Mouse (Mus musculus) embryonic fibroblast, embryonic 13.5 days (primary cell): Measurements from ENCODE around the gene Nckap5. TPM values are rescaled to one million over a fixed set of nuclear protein-coding genes. Genes with fewer than 3 reads are reported as not detected.

Source experiments
- H3K27ac ChIP-seq: 2 replicates; pipeline ENCODE4 v1.5.1; 2012; ENCODE audit warnings: low read length, control low read depth, inconsistent platforms; ENCODE audit not compliant: insufficient read depth
- H3K4me1 ChIP-seq: 2 replicates; pipeline ENCODE4 v1.6.1; 2011; ENCODE audit warnings: low read length; ENCODE audit not compliant: control insufficient read depth, insufficient read depth
- H3K4me3 ChIP-seq: 2 replicates; pipeline ENCODE4 v1.5.1; 2011; ENCODE audit warnings: mild to moderate bottlenecking, control low read depth, low read length; ENCODE audit not compliant: insufficient read depth
- CTCF ChIP-seq: IDR thresholded peaks from 2 replicates; pipeline ENCODE4 v1.5.1; 2011; ENCODE audit warnings: mild to moderate bottlenecking, control low read depth, low read length, moderate library complexity, borderline replicate concordance; ENCODE audit not compliant: insufficient read depth
- POLR2A ChIP-seq: IDR thresholded peaks from 2 replicates; pipeline ENCODE4 v1.6.1; 2011; ENCODE audit warnings: low read depth, mild to moderate bottlenecking, control low read depth, low read length, moderate library complexity
- polyA plus RNA-seq: library from polyadenylated mRNA; stranded (reverse); fragments of >200 nt; gene quantifications from 2 replicates; pipeline ENCODE4 v1.2.4, GENCODE M21; 2011; ENCODE audit warnings: low read depth; ENCODE audit not compliant: missing spikeins, insufficient read length

Gene Nckap5
- 1.3 and 1.7 TPM in 2 replicates for polyA plus RNA-seq

- TF ChIP-seq POLR2A (no peak), CTCF (no peak)
- Histone ChIP-seq H3K27ac (peak within 1 kb of the TSS; percentile 43; the same call in 1 of the 2 replicates), H3K4me3 (peak within 1 kb of the TSS; percentile 42), H3K4me1 (no peaks in the 10 kb centered on the region)
Measured at GRCm38 (mm10) chr1:126830031-126830927, at the start of gene Nckap5. Gene Nckap5 (minus strand): TSS chr1:126830799.

GRCm38 (mm10) chr1:126877495-126877894, 46.9 kb upstream of the Nckap5 start:
- H3K27ac ChIP-seq: no peak overlapping the region
- TF ChIP-seq POLR2A: no peak
- no peak for TF ChIP-seq CTCF
- H3K4me1 ChIP-seq: no peaks in the 10 kb centered on the region

GRCm38 (mm10) chr1:126868372-126868771, 37.8 kb upstream of the Nckap5 start:
- TF ChIP-seq POLR2A (no peak), CTCF (no peak)
- Histone ChIP-seq H3K4me3 (no peak overlapping the region), H3K27ac (no peak overlapping the region), H3K4me1 (no peaks in the 10 kb centered on the region)

More at GRCm38 (mm10) chr1:126877495-126877894, 46.9 kb upstream of the Nckap5 start:
- no peak overlapping the region for H3K4me3 ChIP-seq

- no peaks in the 10 kb centered on the region for H3K4me1 ChIP-seq
- H3K27ac ChIP-seq: no peak overlapping the region
- H3K4me3 ChIP-seq: no peak overlapping the region
- no peak for TF ChIP-seq POLR2A
Measured at GRCm38 (mm10) chr1:126867912-126868311, 37.3 kb upstream of the Nckap5 start.

- H3K4me3 ChIP-seq: no peak overlapping the region
- H3K27ac ChIP-seq: no peak overlapping the region
- H3K4me1 ChIP-seq: no peaks in the 10 kb centered on the region
- TF ChIP-seq CTCF: no peak
Measured at GRCm38 (mm10) chr1:126865591-126866086, 35.0 kb upstream of the Nckap5 start.

- H3K27ac ChIP-seq: no peak overlapping the region
- no peak for TF ChIP-seq POLR2A
- no peak for TF ChIP-seq CTCF
Measured at GRCm38 (mm10) chr1:126861816-126862215, 31.2 kb upstream of the Nckap5 start.

GRCm38 (mm10) chr1:126860537-126860936, 29.9 kb upstream of the Nckap5 start:
- Histone ChIP-seq H3K27ac (no peak overlapping the region), H3K4me1 (no peaks in the 10 kb centered on the region), H3K4me3 (no peak overlapping the region)
- TF ChIP-seq CTCF (no peak), POLR2A (no peak)

More at GRCm38 (mm10) chr1:126861816-126862215, 31.2 kb upstream of the Nckap5 start:
- Histone ChIP-seq H3K4me3 (no peak overlapping the region), H3K4me1 (no peaks in the 10 kb centered on the region)

GRCm38 (mm10) chr1:126849481-126849880, 18.9 kb upstream of the Nckap5 start:
- Histone ChIP-seq H3K27ac (no peak overlapping the region), H3K4me1 (no peaks in the 10 kb centered on the region), H3K4me3 (no peak overlapping the region)
- TF ChIP-seq POLR2A: no peak
- TF ChIP-seq CTCF: no peak

GRCm38 (mm10) chr1:126846317-126846716, 15.7 kb upstream of the Nckap5 start:
- no peak overlapping the region for H3K4me3 ChIP-seq
- TF ChIP-seq POLR2A (no peak), CTCF (no peak)

GRCm38 (mm10) chr1:126832885-126833284, 2.3 kb upstream of the Nckap5 start:
- H3K4me3 ChIP-seq: no peak overlapping the region
- TF ChIP-seq CTCF (no peak), POLR2A (no peak)
- no peak overlapping the region for H3K27ac ChIP-seq
- no peaks in the 10 kb centered on the region for H3K4me1 ChIP-seq

More at GRCm38 (mm10) chr1:126846317-126846716, 15.7 kb upstream of the Nckap5 start:
- Histone ChIP-seq H3K4me1 (no peaks in the 10 kb centered on the region), H3K27ac (no peak overlapping the region)
